Mouse (Mus musculus) layer of hippocampus, adult 11-12 months (tissue): Measurements from ENCODE around the gene Guca2a.

Experiments
- DNase-seq: peaks from one replicate; pipeline ENCODE4 v3.0.0; 2022; ENCODE audit warnings: low spot score

The Guca2a gene

DNA sequence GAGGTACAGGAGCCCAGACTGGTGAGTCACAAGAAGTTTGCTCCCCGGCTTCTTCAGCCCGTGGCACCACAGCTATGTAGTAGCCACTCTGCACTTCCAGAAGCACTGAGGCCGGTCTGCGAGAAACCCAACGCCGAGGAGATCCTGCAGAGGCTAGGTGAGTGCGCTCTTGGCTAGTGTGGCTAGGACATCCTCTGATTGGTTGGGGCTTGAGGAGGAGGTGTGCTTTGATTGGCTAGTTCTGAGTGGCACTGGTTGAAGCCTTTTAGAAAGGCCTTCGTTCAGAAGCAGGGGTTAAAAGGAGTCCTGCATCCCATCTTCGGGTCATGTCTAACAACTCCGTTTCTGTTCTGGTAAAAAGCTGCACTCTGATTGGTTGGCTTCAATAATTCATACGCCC is 1.2 kb downstream of the Guca2a start:
- DNase-seq, result no peak

DNA sequence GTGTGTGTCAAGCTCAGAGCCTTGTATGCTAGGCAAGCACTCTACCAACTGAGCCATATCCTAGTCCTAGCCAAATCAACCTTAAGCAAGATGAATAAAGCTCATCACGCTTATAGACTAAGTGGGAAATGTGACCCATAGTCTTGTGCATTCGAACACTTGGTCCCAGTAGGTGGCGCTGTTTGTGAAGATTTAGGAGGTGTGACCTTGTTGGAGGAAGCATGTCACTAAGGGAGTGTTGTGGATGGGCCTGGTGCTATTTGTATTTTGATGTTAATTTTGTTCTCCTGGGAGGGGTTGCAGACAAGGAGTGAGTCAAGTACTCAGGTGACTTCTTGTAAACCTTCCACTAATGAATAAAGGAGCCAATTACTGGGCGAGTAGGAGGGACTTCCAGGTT is 5.2 kb downstream of the Guca2a start:
- DNase-seq, result no peak

DNA sequence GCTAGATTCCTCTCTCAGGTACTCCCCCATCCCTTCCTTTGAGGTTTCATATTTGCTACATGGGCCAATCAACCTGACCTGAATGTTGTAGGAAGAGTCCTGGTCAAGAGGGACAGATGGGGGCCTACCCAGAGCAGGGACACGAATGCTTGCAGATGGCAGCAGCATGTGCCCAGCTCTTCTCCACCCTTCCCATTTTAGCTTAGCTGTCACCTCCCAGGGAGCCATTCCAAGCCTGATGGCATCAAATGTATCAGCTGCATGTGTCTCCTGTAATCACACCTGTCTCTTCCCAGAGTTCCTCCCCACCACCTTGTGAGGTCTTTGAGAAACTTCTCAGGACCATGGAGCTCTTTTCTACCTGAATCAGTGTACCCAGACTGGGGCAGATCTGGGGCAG is 19.5 kb downstream of the Guca2a start:
- DNase-seq, result no peak

DNA sequence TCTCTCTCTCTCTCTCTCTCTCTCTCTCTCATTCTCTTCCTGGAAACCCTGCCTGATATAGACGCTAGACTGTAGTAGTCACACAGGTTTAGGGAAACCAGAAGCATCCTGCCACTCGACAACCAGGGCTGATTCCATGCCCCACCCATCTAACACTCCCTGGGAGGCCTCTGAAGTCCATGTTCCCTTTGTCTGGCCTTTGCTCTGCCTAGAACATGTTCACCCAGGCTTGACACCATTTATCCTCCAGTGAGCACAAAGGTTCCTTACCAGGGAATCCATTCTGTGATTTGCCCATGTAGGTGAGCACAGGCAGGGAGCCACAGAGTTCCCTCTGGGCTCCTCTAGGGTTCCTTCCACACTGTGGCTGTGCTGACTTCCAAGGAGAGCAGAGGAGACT is 20.7 kb downstream of the Guca2a start:
- DNase-seq, result no peak

GRCm38 (mm10) chr4:119658731-119659130 is 21.2 kb downstream of the Guca2a start, which contains the start of gene Guca2b:
Guca2b (minus strand) TSS chr4:119658954.
- DNase-seq, result no peak

DNA sequence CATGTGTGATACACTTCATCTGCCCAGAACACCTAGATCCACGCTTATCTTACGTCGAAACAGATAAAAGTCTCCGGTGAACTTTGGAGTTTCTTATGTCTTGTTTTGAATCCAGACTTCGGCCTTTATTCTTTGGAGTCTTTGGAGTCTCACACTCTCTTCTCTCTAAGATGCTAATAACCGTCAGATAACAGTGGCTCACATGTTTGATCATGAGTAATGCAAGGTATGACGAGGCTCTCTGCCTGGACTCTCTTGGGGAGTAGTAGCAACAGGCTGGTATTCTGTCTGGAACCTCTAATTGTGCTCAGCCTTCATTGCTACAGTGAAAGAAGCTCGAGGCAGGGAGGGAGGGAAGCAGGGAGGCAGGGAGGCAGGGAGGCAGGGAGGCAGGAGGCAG is 22.5 kb downstream of the Guca2a start:
- DNase-seq, result no peak

GRCm38 (mm10) chr4:119662151-119662550 is 24.6 kb downstream of the Guca2a start:
- no peak for DNase-seq

DNA sequence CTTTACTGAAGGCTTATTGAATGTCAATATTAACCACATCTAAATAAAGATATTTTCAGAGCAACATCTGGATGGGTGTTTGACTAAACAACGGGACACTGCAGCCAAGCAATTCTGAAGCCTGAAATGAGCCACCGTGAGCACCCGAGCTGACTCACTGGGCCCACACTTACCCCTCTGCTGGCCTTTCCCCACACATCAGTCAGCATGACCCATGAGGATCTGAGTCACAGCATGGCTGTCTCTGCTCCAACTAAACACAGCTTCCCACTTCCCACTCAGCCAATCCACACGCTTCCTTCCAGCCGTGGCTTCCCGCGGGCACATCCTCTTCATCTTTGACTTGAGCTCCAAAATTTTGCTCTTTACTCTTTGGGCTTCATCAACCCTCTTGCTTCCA is 25.5 kb downstream of the Guca2a start:
- DNase-seq, result no peak

DNA sequence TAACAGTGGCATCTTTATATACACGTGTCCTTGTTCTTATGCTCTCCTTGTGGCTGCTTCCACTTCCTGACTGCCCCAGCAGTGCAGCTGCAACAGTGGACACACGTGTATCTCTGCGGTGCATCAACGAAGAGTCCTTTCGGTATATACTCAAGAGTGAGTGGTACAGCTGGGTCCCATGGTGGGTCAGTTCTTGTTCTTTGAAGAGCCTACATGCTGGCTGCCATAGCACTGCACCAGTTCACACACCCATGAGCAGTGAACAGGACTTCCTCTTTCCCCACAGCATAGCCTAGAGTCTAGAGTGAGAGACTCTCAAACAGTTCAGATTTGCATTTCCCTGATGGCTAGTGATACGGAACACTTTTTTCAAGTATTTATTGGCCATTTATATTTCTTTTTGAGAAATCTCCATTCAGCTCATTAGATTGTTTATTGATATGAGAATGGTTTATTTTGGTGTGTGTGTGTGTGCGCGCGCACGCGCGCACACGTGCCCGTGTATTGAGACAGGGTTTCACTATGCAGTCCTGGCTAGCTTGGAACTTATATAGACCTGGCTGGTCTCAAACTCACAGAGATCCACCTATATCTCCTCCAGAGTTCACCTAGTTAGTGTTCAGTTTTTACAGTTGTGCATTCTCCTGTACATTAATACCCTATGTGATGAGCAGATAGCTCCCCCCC is 26.0 kb downstream of the Guca2a start:
- DNase-seq, result no peak

- DNase-seq, result no peak
Measured at GRCm38 (mm10) chr4:119665166-119665565, 27.7 kb downstream of the Guca2a start.

DNA sequence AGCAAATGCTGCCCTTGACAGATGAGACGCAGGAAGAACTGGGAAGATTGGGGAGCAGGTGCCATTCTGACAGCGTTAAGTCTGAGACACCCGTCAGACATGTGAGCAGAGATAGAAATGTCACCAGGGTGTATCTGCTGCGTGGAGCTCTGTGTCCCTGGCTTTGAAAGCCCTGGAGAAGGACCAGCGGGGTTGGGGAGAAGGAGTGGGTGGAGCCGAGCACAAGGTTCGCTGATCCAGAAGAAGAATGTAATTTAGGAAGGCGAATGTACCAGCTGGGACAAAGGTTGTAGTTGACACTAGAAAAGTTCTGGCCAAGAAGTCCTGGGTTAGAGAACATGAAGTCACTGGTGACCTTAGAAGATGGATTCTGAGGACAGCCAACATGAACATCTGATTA is 28.6 kb downstream of the Guca2a start:
- DNase-seq, result no peak

DNA sequence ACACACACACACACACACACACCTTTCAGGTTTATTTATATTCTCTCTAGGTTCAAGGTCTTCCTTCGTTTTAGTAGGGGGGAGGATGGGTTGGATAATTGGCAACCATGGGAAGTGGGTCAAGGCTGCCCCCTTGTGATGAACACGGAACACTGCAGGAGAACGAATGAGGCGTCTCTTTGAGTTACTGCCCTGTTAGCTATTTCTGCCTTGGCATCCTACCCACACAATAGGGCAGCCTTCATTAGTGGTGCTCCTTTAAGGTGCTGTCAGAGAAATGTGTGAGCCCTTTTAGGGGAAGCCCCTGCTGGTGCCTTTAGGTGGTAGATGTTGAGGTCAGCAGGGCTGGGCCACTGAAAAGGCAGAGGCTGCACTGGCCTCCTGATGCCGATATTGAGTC is 29.9 kb downstream of the Guca2a start:
- DNase-seq, result no peak

- no peak for DNase-seq
Measured at GRCm38 (mm10) chr4:119668185-119668584, 30.7 kb downstream of the Guca2a start.

GRCm38 (mm10) chr4:119668596-119668995 is 31.1 kb downstream of the Guca2a start:
- no peak for DNase-seq

DNA sequence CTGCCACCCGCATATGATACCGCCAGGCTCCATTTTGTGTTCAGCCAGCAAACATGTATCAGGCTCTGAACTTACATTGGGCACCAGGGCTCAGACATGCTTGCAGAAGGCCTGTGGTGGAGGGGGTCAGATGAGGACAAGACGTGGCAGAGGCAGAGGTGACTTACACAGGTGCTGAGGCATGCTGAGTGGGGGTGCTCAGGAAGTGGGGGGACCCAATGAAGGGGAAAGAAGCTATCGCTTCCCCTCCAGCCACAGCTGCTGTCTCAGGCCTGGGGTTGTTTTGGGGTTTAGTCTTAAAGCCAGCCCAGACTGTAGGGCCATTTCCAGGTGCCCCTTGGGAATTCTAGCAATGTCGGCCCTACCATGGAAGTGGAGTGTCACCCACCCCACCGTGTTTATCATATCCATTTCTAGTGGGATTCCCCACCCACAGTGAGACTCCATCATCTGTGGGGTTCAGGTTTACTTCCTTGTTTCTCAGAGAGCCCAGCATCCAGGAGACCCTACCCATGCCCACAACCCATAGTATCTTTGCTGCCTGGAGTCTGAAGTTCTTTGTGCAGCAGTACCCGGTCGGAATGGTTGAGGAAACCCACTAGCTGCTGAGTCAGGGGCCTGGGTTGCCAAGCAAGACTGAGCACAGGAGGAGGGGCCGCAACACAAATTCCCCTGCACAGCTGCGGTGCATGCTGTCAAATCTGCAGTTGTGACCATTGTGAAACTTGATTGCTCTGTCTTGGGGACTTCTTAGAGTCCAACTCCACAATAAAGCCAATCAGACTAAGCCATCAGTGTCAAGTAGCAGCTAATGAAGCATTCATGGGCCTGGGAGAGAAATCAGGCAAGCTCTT is 32.1 kb downstream of the Guca2a start:
- DNase-seq, result no peak

DNA sequence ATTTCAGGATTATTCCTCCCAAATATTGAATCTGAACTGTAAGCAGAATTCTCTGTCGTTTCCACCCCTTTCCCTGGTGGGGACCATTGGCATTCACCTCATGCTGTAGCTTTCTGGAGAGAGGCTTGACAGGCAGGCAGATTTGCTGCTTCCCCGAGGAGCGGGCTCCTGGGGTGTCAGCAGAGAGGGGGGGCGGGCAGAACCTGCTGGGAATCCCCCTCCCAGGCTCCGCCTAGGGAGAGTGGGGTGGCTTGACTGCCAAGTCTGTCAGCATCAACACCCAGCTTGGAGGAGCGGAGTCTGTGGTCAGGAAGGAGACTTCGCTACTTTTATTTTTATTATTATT is 32.7 kb downstream of the Guca2a start:
- no peak for DNase-seq

DNA sequence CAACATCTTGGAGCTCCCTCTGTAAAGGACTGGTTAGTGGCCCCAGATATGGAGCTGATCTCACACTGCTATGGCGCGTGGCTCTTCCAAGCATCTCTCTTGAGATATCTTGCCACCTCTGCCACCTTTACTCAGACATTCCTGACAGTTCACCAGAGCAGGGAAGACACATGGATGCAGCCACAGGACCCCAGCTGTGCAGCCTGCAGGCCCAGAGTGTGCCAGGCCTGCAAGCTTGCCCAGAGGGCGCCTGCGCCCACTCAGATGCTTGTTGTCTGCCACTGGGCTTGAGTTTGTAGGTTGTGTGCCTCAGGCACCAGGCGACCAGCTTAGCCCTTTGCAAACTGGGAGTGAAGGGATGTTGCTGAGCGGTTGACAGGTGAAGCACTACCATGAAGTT is 33.2 kb downstream of the Guca2a start:
- DNase-seq, result no peak

- DNase-seq, result no peak
Measured at GRCm38 (mm10) chr4:119671164-119671563, 33.7 kb downstream of the Guca2a start.

DNA sequence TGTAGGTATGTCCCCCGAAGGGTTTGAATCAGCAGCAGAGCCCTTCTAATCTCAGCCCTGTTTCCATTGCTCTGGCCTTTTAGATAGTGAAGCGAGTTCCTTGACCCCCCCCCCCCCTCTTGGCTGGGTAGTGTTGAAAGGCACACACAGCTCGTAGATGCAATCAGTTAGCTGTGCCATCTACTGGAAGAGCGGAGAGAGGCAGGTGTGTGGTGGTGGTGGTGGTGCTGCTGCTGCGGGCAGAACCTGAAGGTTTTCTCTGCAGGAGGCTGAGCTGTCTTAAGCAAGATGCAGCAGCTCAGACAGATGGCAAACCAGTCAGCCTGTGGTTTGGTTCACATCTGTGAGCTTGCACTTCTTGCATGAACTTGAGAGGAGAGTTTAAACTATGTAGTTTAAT is 35.2 kb downstream of the Guca2a start:
- DNase-seq, result no peak

DNA sequence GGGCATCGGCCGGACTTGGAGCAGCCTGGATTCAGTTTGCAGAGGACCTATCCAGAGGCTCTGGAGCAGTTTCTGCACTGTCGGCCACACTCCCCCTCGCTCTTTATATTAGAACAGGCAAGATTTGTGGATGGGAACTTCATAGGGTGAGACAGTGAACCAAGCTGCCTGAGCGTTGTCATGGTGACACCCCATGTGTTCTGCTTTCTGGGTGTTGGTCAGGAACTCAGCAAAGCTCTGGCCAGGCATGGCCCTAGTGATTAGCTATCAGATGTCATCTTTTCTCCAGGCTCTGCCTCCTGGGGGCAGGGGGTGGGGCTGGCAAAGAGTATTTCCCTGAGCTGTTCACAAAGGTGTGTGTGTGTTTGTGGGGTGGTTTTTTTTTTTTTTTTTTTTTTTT is 45.1 kb downstream of the Guca2a start:
- no peak for DNase-seq

DNA sequence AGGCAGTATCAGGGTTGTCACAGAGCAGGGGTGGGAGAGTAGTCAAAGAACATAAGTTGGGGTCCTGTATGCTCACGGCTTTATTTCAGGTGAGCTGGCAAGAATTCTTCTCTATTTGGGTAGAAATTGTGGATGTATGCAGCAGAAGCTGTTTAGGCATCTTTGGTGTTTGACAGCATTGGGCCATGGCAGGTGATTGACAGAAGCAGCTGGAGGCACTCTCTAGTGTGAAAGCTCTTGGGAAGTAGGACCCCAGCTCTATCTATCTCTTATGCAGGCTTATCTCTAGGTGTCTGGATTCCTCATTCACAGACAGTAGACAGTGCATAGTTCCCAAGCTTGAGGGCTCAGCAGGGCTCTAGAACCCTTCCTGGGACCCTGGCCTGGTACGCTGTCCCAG is 48.2 kb downstream of the Guca2a start:
- no peak for DNase-seq
